Mouse (Mus musculus) embryonic fibroblast, embryonic 13.5 days (primary cell): ENCODE data around the gene Slc2a1.

Experiments used
- CTCF ChIP-seq: IDR thresholded peaks from 2 replicates; pipeline ENCODE4 v1.5.1; 2011; ENCODE audit warnings: mild to moderate bottlenecking, control low read depth, low read length, moderate library complexity, borderline replicate concordance; ENCODE audit not compliant: insufficient read depth
- POLR2A ChIP-seq: IDR thresholded peaks from 2 replicates; pipeline ENCODE4 v1.6.1; 2011; ENCODE audit warnings: low read depth, mild to moderate bottlenecking, control low read depth, low read length, moderate library complexity

DNA sequence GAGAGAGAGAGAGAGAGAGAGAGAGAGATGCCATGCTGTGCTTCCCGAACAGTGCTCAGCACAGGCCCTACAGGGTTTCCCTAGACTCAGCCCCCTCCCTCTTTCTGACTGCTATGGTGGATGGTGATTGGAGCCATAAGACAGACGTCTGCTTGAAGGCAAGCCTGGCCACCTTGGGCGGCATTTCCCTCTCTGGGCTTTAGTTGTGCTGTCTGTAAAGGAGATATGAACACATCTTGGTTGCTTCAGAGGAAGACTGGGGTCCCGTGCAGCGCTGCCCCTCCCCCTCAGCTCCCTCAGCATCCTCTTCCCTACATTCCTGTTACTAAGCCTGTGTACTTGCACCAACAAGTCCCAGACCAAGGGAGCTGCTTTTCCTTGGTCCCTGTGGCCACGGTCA is 33.9 kb upstream of the Slc2a1 start:
- TF ChIP-seq CTCF (no peak), POLR2A (no peak)
